Mouse (Mus musculus) gastrocnemius, postnatal 36 days (tissue): ENCODE measurements around the gene BC035044. TPM values are rescaled to one million over a fixed set of nuclear protein-coding genes. Genes with fewer than 3 reads are reported as not detected.
"Not testable (repeated sequence)": the region's sequence is repeated elsewhere in the genome, so short reads cannot be mapped to it uniquely, and the experiment has no call there.

Experiments
- DNase-seq, 2 experiments: peaks; one replicate each; pipeline ENCODE4 v3.0.0; 2022
- intact Hi-C: fragments of 180-260 bp; cut with DNase I; formaldehyde crosslinking; loops from one replicate; pipeline ENCODE4 v1.15.1; 2025
- total RNA-seq, 2 experiments: library from RNA; stranded (reverse); gene quantifications; 2 replicates each; pipeline ENCODE4 v1.2.3; 2021

Gene BC035044
- total RNA-seq, 2 experiments from 2014 or later: not detected

GRCm38 (mm10) chr6:128854024-128854820 is 36.7 kb downstream of the BC035044 start:
- intact Hi-C loops: loop anchor here (2.0 to 10.0 kb wide), 4 partner anchors 201 to 513 kb away; no protein-coding TSS in a partner anchor
- DNase-seq: peak in 1 of 2 experiments; percentile 52

GRCm38 (mm10) chr6:128852766-128853165 is 38.2 kb downstream of the BC035044 start:
- no peak for DNase-seq
- intact Hi-C loops: loop anchor here (5.0 to 10.0 kb wide), 3 partner anchors 202 to 515 kb away; no protein-coding TSS in a partner anchor

- intact Hi-C loops: loop anchor here (5.0 to 10.0 kb wide), 3 partner anchors 204 to 516 kb away; no protein-coding TSS in a partner anchor
- no peak for DNase-seq
Observed at GRCm38 (mm10) chr6:128851151-128851550, 39.8 kb downstream of the BC035044 start.

GRCm38 (mm10) chr6:128850671-128851070 is 40.3 kb downstream of the BC035044 start:
- no peak for DNase-seq
- intact Hi-C loops: loop anchor here (5.0 to 10.0 kb wide), 3 partner anchors 204 to 517 kb away; no protein-coding TSS in a partner anchor

- intact Hi-C loops: loop anchor here (5.0 to 10.0 kb wide), 4 partner anchors 205 to 685 kb away; partner anchors contain the start of gene Gabarapl1
Observed at GRCm38 (mm10) chr6:128849902-128850301, 41.0 kb downstream of the BC035044 start.

GRCm38 (mm10) chr6:128847401-128847800 is 43.5 kb downstream of the BC035044 start:
- intact Hi-C loops: loop anchor here (10.0 kb wide), 1 partner anchor 687 kb away; the partner anchor contains the start of gene Gabarapl1
- DNase-seq: no peak

More at GRCm38 (mm10) chr6:128849902-128850301, 41.0 kb downstream of the BC035044 start:
- peak in 1 of 2 experiments; percentile 39 for DNase-seq

GRCm38 (mm10) chr6:128845998-128846542 is 44.9 kb downstream of the BC035044 start:
- intact Hi-C loops: loop anchor here (10.0 kb wide), 1 partner anchor 689 kb away; the partner anchor contains the start of gene Gabarapl1
- no peak for DNase-seq

- intact Hi-C loops: loop anchor here (10.0 kb wide), 1 partner anchor 689 kb away; the partner anchor contains the start of gene Gabarapl1
Observed at GRCm38 (mm10) chr6:128845319-128845979, 45.5 kb downstream of the BC035044 start.

GRCm38 (mm10) chr6:128844586-128845080 is 46.3 kb downstream of the BC035044 start:
- intact Hi-C loops: loop anchor here (10.0 kb wide), 1 partner anchor 690 kb away; the partner anchor contains the start of gene Gabarapl1
- DNase-seq: no peak

More at GRCm38 (mm10) chr6:128845319-128845979, 45.5 kb downstream of the BC035044 start:
- DNase-seq: peak; percentile 79 to 87

- intact Hi-C loops: loop anchor here (10.0 kb wide), 1 partner anchor 691 kb away; the partner anchor contains the start of gene Gabarapl1
- DNase-seq: no peak
Observed at GRCm38 (mm10) chr6:128844131-128844530, 46.8 kb downstream of the BC035044 start.

- intact Hi-C loops: loop anchor here (10.0 kb wide), 1 partner anchor 691 kb away; the partner anchor contains the start of gene Gabarapl1
- peak; percentile 51 to 64 for DNase-seq
Observed at GRCm38 (mm10) chr6:128843479-128843992, 47.4 kb downstream of the BC035044 start.

GRCm38 (mm10) chr6:128842945-128843478 is 47.9 kb downstream of the BC035044 start:
- peak; percentile 77 to 91 for DNase-seq
- intact Hi-C loops: loop anchor here (10.0 kb wide), 1 partner anchor 692 kb away; the partner anchor contains the start of gene Gabarapl1

- no peak for DNase-seq
- intact Hi-C loops: loop anchor here (10.0 kb wide), 1 partner anchor 692 kb away; the partner anchor contains the start of gene Gabarapl1
Observed at GRCm38 (mm10) chr6:128842356-128842944, 48.5 kb downstream of the BC035044 start.

GRCm38 (mm10) chr6:128841327-128842089 is 49.4 kb downstream of the BC035044 start:
- no peak for DNase-seq
- intact Hi-C loops: loop anchor here (10.0 kb wide), 1 partner anchor 693 kb away; the partner anchor contains the start of gene Gabarapl1

- DNase-seq: not testable (repeated sequence)
- intact Hi-C loops: loop anchor here (10.0 kb wide), 1 partner anchor 694 kb away; the partner anchor contains the start of gene Gabarapl1
Observed at GRCm38 (mm10) chr6:128840669-128841068, 50.3 kb downstream of the BC035044 start.

- no peak for DNase-seq
- intact Hi-C loops: loop anchor here (1.0 to 10.0 kb wide), 3 partner anchors 76 to 695 kb away; partner anchors contain the start of gene Gabarapl1
Observed at GRCm38 (mm10) chr6:128839921-128840320, 51.0 kb downstream of the BC035044 start.

- intact Hi-C loops: loop anchor here (1.0 to 10.0 kb wide), 2 partner anchors 75 to 395 kb away; no protein-coding TSS in a partner anchor
- DNase-seq: peak; percentile 77 to 81
Observed at GRCm38 (mm10) chr6:128839266-128839771, 51.6 kb downstream of the BC035044 start.
